Mouse (Mus musculus) lung, postnatal 10 days (tissue): ENCODE results near the gene Cd82.

ENCODE experiments used
- DNase-seq: peaks from one replicate; pipeline ENCODE4 v3.0.0; 2021

The Cd82 gene

GRCm38 (mm10) chr2:93443106-93443505 is 19.8 kb downstream of the Cd82 start:
- DNase-seq: no peak

- DNase-seq: peak; percentile 70
Measured at GRCm38 (mm10) chr2:93439812-93440559, 23.0 kb downstream of the Cd82 start.

GRCm38 (mm10) chr2:93439352-93439771 is 23.6 kb downstream of the Cd82 start:
- no peak for DNase-seq

- no peak for DNase-seq
Measured at GRCm38 (mm10) chr2:93438335-93438734, 24.6 kb downstream of the Cd82 start.

- no peak for DNase-seq
Measured at GRCm38 (mm10) chr2:93435577-93435976, 27.4 kb downstream of the Cd82 start.

GRCm38 (mm10) chr2:93434896-93435295 is 28.0 kb downstream of the Cd82 start:
- no peak for DNase-seq

- no peak for DNase-seq
Measured at GRCm38 (mm10) chr2:93433543-93433942, 29.4 kb downstream of the Cd82 start.

GRCm38 (mm10) chr2:93432600-93433389 is 30.1 kb downstream of the Cd82 start:
- peak; percentile 43 for DNase-seq

- no peak for DNase-seq
Measured at GRCm38 (mm10) chr2:93431575-93432325, 31.2 kb downstream of the Cd82 start.

- no peak for DNase-seq
Measured at GRCm38 (mm10) chr2:93430993-93431392, 31.9 kb downstream of the Cd82 start.

GRCm38 (mm10) chr2:93428004-93428531 is 34.9 kb downstream of the Cd82 start:
- no peak for DNase-seq

- DNase-seq: no peak
Measured at GRCm38 (mm10) chr2:93427000-93427715, 35.8 kb downstream of the Cd82 start.

- no peak for DNase-seq
Measured at GRCm38 (mm10) chr2:93425810-93426209, 37.1 kb downstream of the Cd82 start.

- no peak for DNase-seq
Measured at GRCm38 (mm10) chr2:93424307-93424984, 38.5 kb downstream of the Cd82 start.

GRCm38 (mm10) chr2:93421320-93421719 is 41.6 kb downstream of the Cd82 start:
- DNase-seq: peak; percentile 88

GRCm38 (mm10) chr2:93419971-93420370 is 43.0 kb downstream of the Cd82 start:
- no peak for DNase-seq

- peak; percentile 87 for DNase-seq
Measured at GRCm38 (mm10) chr2:93418396-93418795, 44.5 kb downstream of the Cd82 start.

GRCm38 (mm10) chr2:93416874-93417709 is 45.8 kb downstream of the Cd82 start:
- no peak for DNase-seq

- DNase-seq: peak; percentile 56
Measured at GRCm38 (mm10) chr2:93415281-93415680, 47.7 kb downstream of the Cd82 start.

GRCm38 (mm10) chr2:93414163-93414562 is 48.8 kb downstream of the Cd82 start:
- DNase-seq: no peak
